Mouse (Mus musculus) cerebellum, adult 2 months (tissue): ENCODE measurements around the gene Dnah2.

Experiments used
- CTCF ChIP-seq: fragments of 200-500 bp; IDR thresholded peaks from 2 replicates; pipeline ENCODE4 v1.5.1; 2011; ENCODE audit warnings: low read depth, mild to moderate bottlenecking, control low read depth, low read length, moderate library complexity, borderline replicate concordance; ENCODE audit not compliant: insufficient read depth
- POLR2A ChIP-seq: fragments of 200-500 bp; IDR thresholded peaks from 2 replicates; pipeline ENCODE4 v1.6.1; 2011; ENCODE audit warnings: low read length, control low read depth, borderline replicate concordance; ENCODE audit not compliant: insufficient read depth

GRCm38 (mm10) chr11:69591899-69592637 is 43.2 kb upstream of the Dnah2 start:
- no peak for TF ChIP-seq POLR2A
- TF ChIP-seq CTCF: no peak
